Mouse (Mus musculus) skeletal muscle tissue, adult 2 months (tissue): ENCODE measurements around the gene Sae1.
A peak's percentile ranks its signal among the peaks of the same experiment; 100 is the strongest.
"Not testable (repeated sequence)": the region's sequence is repeated elsewhere in the genome, so short reads cannot be mapped to it uniquely, and the experiment has no call there.

ENCODE experiments used
- DNase-seq: peaks from one replicate; pipeline ENCODE4 v3.0.0-alpha.2; 2012; ENCODE audit warnings: low read depth, low spot score

The Sae1 gene

GRCm38 (mm10) chr7:16402968-16403948 lies 15.7 kb upstream of the Sae1 start:
- DNase-seq = no peak

DNA sequence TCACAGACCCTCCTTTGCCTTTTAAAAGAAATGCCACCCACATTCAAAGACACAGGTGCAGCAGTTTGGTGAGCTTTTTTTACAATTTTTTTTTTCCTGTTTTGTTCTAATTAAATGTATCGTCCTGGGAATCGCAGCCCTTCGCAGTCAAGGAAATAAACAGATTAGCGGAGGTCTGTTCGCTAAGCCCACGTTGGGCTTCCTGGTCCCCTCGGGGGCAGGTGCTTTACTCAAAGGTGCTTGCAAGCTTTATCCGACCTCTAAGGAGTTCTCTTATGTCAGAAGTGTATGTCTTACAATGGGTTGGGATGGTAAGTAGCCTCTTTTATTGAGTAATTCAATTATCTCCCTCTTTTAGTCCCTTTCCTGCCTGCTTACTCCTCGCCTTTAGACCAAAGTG lies 14.8 kb upstream of the Sae1 start:
- DNase-seq = no peak

- DNase-seq = no peak
Observed at GRCm38 (mm10) chr7:16401991-16402431, 14.4 kb upstream of the Sae1 start.

GRCm38 (mm10) chr7:16400689-16401611 lies 13.3 kb upstream of the Sae1 start, which contains the start of gene Zc3h4:
Zc3h4 (plus strand) TSS chr7:16400910.
- peak; percentile 90 for DNase-seq

GRCm38 (mm10) chr7:16399820-16400688 lies 12.4 kb upstream of the Sae1 start:
- peak; percentile 99 for DNase-seq

DNA sequence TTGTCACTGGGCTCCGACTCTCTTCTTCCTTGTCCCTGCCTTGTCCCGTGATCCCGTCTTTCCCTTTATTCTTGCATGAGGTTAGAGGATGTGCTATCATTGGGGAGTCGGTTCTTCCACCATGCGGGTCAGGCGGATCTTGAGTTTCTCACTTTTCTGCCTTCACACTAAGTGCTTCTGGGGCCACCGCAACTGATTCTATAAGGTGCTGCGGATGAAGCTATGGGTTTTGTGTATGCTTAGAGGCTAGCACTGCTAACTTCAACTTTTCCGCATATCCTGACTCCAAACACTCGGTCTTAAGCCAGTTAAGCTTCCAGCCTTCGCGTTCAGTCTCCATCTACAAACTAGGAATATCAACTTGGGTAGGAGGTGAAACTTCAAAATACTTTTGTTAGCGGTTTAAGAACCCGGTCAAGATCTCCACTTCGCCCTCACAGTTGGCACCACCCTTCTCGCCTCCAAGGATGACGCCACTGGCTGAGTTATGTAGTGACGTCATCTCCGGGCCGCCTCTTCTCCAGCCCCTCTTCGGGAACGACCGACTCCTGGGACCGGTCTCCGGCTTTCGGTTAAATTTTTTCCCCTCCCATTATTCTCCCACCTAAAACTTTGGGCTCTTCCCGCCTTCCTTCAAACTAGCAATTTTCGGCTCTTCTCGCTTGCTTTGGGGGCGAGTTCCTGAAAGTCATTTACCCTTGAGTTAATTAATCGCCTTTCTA lies 11.7 kb upstream of the Sae1 start:
- DNase-seq = peak; percentile 94

DNA sequence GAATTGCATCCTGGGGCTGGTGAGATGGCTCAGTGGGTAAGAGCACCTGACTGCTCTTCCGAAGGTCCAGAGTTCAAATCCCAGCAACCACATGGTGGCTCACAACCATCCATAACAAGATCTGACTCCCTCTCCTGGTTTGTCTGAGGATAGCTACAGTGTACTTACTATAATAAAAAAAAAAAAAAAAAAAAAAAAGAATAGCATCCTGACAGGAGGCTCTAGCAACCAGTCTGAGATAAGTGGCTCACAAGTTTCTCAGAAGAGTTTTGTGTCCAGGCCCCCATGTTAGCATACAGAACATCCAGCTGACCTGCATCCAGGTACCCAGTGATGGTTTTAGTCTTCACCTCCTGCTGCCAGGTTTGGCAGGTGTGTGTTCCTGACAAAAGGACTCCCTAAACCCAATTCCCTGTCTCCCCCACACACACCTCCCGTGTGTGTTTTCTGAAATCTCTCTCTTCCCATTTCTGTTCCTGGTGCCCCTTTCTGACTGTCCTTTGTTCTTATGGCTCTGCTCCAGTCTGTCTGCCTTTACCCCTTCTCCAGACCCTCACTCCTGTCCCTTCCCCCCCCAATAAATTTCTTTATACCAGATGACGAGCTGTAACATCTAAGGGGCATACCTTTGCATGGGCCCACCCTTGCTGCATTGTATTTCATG lies 10.9 kb upstream of the Sae1 start:
- DNase-seq = no peak

- no peak for DNase-seq
Observed at GRCm38 (mm10) chr7:16397465-16397864, 9.9 kb upstream of the Sae1 start.

DNA sequence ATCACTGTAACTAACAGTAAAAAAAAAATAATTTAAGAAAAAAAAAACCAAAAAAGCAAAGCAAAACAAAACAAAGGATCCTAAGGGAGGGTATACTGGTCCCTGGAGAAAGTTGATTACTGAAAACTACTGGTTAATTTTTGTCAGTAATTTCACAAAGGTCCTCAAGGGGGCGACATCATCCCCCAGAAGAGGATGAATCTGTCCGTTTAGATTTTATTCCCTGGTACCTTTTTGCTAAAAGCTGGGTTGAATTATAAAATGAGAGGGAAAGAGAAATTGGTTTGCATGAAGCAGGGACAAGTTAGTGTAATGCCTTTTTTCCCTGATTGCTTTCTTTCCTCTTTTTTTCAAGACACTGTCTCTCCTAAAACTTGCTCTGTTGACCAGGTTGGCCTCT lies 8.3 kb upstream of the Sae1 start:
- no peak for DNase-seq

DNA sequence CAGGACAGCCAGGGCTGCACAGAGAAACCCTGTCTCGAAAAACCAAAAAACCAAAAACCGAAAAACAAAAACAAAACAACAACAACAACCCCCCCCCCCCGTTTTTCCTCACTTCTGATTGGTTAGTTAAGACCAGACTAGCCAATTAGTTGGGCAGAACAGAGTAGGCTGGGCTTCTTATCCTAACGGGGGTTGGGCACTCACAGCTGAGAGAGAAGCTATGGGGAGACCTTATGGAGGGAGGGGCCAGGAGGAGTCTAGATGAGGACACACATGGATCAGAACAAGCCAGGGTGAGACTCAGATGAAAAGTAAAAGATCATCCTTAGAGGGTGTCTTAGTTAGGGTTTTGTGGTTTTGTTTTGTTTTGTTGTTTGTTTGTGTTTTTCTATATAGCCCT lies 5.3 kb upstream of the Sae1 start:
- DNase-seq = no peak

GRCm38 (mm10) chr7:16389942-16390341 lies 2.3 kb upstream of the Sae1 start:
- not testable (repeated sequence) for DNase-seq

DNA sequence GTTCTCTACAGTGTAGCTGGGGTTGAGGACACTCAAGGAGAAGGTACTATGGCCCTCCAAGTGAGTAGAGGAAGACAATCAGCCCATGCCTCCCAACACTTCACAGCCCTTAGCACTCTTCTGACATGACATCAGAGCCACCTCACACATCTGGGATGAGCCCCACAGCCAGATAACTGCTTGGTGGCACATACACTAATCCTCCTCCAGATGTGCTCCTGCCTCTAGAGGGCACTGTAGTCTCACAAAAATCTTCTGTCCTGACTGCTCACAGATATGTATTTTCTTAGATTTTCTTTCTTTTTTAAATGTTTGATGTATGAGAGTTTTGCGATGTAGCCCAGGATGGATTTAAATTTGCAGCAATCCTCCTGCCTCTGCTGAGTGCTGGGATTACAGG lies 11.1 kb downstream of the Sae1 start:
- no peak for DNase-seq

DNA sequence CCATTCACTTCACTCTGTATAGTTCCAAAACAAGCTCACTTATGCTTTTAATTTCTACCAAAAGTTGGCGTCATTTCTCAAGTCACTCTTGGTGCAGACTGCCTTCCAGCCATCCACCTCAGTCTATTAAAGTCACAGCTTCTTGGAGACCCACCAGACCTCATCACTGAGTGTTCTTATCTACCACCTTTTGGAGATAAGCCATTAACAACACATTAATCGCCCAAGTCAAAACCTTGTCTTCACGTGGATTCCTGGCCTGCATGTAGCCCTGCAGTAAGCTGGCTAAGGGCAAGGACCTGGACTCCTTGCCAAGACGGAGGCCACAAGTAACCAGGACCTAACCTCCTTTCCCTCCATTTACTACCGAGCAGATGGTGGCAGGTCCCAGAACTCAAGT lies 12.6 kb downstream of the Sae1 start:
- no peak for DNase-seq

GRCm38 (mm10) chr7:16373719-16374118 lies 13.9 kb downstream of the Sae1 start:
- no peak for DNase-seq

DNA sequence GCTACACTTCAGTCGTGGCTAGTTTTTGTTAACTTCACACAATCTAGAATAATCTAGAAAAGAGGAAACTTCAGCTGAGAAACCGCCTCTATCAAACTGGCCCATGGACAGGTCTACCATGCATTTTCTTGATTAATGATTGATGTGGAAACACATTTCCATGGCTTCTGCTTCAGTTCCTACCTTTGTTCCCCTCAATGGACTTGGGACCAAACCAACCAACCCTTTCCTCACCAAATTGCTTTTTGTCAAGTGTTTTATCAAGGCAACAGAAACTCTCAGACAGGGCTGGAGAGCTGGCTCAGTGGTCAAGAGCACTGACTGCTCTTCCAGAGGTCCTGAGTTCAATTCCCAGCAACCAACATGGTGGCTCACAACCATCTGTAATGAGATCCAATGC lies 17.0 kb downstream of the Sae1 start:
- DNase-seq = no peak

DNA sequence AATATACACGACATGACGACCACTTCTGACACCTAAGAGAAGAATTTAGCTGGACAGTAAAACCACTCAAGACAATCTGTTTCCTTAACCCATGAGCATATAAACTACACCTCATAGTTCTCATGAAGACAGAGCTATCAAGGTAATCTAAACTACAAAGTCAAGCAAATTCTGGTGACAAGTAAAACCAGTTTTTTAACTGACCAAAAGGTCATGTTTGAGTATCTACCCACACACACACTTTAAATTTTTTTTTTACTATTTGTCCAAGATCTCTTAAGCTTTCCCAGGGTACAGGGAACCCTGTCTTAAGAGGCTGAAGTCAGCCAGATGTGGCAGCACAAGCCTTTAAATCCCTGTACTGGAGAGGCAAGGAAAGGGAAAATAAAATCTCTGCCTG lies 18.8 kb downstream of the Sae1 start:
- no peak for DNase-seq

GRCm38 (mm10) chr7:16366669-16367068 lies 20.9 kb downstream of the Sae1 start:
- no peak for DNase-seq

- no peak for DNase-seq
Observed at GRCm38 (mm10) chr7:16366133-16366646, 21.4 kb downstream of the Sae1 start.

DNA sequence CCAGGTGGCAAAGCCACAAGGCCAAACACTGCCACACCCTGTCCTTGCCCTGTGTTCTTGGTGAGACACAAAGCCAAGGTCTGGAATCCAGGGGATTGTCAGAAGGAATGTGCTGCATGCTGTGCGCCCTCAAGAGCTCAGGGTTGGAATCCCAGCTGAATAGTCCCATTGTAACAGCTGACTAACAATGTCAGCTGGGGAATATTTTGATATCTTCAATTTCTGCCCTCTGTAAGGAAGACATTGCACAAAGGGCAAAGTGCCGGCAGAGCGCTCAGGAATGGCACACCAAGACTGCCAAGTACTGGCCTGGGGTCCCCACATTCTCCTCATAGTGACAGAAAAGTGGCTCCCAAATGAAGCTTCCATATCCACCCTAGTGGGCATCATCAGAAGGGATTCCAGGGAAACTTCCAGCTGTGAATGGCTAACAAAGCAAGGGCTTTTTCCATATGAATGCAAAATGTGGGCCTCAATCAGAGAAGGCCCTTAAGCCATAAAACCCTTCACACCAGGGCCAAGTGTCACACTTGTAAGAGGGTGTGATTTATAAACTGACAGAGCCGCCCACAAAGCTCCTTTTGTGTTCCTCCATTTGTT lies 22.6 kb downstream of the Sae1 start:
- DNase-seq = no peak
